9 mouse cellular contexts compared by ENCODE assay signal in the genomic region with DNA sequence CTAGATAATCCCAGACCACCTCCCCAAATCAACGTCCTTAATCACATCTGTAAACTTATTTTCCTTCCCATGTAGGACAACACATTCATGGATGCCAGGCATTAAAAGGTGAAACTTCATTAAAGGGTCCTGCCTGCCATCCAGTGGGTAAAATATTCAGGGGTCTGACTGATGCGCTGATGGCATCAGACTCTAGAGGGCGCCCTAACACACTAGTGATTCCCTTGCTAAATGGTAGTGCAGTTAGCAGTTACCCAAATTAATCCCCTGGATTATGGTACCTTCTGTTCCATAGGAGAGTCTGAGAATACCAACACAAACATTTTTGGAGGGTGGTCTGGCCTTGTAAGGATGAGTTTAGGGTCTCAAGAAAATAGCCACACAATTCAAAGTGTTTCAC.
DNase-seq lines count a peak whose midpoint lies in the region; TF ChIP-seq lines count a peak whose summit lies in the region.
"Had no signal": no experiment of that assay in that cellular context is flagged by ENCODE, and none has a peak within 500 bp of the region (broad histone marks: within the 10 kb centered on the region; RNA-seq: fewer than 3 reads in every experiment).

No protein-coding gene starts in this region.

- intact Hi-C loops in left cerebral cortex, adult 2 months (cut with DNase I): loop anchor here (5.0 kb wide), 1 partner anchor 261 kb away; no protein-coding TSS in a partner anchor
- intact Hi-C loops in left cerebral cortex, postnatal 14 days (cut with DNase I): loop anchor here (5.0 kb wide), 1 partner anchor 261 kb away; no protein-coding TSS in a partner anchor

- DNase-seq in left cerebral cortex, adult 2 months (ENCODE audit: extremely low spot score in 1 of 2, low spot score in 2 of 2): peak in 1 of 2 experiments; percentile 41
- no peak for DNase-seq in left cerebral cortex, adult 11 months (ENCODE audit: low spot score)
- DNase-seq in NIH3T3 (ENCODE audit: low read depth): peak; percentile 34
- peak; percentile 28 for DNase-seq in adrenal gland, postnatal 25 days
- DNase-seq in frontal cortex, postnatal 36 days (ENCODE audit: low spot score in 2 of 2): peak; percentile 53 to 56
- DNase-seq in left cerebral cortex, postnatal 14 days (ENCODE audit: low spot score in 2 of 2): peak; percentile 26 to 58
- DNase-seq in spleen, postnatal 14 days (ENCODE audit: low spot score in 2 of 2): no peak

- H3K27ac ChIP-seq in left cerebral cortex, adult 2 months: no peak overlapping the region
- H3K27ac ChIP-seq: limb, embryonic 15.5 days had no signal

- H3K4me3 ChIP-seq in left cerebral cortex, adult 2 months: no peak overlapping the region
- H3K4me3 ChIP-seq: erythroblast, embryonic 14.5 days; limb, embryonic 15.5 days had no signal

- TF ChIP-seq CTCF in left cerebral cortex, adult 2 months (IDR thresholded peaks at IDR 0.05): peak; percentile 79

Comparison
In these comparisons a context has a peak if more than half of its experiments do, and no peak if none do; other contexts are left out.
1. DNase-seq: peak in NIH3T3 (single experiment), adrenal gland, postnatal 25 days (single experiment), frontal cortex, postnatal 36 days (2 of 2) and left cerebral cortex, postnatal 14 days (2 of 2); none in left cerebral cortex, adult 11 months (single experiment) and spleen, postnatal 14 days (0 of 2).